Mouse (Mus musculus): ENCODE data around the gene Adm2.

Gene Adm2

DNA sequence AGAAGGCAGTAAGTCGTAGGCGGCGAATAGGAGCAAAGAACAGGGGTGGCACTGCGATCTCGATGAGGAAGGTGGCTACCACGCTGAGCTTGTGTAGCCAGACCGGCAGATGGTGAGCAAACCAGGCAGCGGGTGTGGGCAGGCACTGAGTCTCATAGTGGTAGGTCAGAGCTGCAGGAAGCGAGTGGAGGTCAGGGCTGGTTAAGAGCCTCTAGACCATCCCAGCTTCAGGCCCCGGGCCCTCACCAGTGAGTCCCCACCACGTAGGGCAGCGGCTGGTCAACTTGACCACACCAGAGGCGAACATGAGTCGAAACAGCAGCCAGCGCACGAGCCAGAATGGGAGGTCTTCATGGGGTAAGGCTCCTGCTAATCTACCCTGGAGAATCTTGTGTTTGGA, 31.3 kb downstream of the Adm2 start:
- ATAC-seq (ENCODE audit: insufficient number of reproducible peaks, low FRiP score, low TSS enrichment), result no peak

DNA sequence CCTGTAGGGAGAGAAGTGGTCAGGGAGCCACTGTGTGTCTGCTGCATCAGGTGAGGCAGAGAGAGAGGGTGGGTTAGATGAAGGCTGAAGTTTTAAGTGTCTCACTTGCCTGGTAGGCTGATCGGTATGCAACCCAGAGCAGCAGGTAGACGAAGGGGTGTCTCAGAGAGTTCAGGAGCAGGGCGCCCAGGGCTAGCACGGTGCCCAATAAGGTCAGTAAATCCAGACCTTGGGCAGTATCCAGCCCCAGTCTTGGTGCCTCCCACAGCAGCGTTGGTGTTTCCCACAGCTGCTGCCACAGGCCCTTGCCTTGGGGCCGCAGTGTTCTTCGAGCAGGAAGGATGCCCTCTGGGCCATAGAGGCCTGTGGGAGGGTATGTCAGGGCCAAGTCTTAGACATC, 31.9 kb downstream of the Adm2 start:
- ATAC-seq (ENCODE audit: insufficient number of reproducible peaks, low FRiP score, low TSS enrichment), result no peak

DNA sequence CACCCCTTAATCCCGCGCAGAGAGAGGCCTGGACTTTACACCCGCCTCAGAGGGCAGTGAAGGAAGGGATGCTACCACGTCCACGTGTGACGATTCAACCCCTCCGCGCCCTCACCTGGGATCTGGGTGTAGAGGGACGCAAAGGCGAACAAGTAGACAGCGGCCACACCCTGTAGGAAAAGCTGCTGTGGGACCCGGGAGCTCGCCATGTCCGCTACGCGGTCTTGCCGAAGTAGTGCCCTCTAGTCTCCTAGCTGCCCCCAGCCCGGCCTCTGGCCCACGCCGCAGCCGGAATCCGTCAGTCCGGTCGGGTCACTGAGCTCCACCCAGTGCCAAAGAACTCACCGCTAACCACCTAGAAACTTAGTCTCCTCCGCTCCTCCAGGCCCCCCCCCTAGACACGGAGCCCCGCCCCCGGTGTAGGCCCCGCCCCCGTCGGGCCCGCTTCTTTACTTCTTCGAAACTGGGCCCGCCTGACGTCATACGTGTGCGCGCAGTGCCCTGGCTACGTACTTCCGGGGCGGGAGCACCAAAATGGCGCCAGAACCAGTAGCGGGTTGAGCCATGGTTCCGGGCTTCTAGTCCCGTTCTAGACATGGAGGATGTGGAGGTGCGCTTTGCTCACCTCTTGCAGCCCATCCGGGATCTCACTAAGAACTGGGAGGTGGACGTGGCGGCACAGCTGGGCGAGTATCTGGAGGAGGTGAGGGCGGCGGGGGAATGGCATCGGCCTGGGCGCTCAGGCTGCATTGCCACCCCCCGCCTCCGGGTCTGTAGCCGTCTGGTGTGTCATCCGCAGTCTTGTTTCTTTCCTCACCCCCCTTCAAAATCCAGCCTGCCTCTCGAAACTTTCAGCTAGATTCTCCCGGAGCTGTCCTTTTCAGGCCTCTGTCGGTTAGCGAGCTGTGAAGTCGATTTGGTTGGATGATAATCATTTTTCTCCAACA, 33.0 kb downstream of the Adm2 start, which contains the start of the genes Lmf2 and Ncaph2:
Gene Lmf2, minus strand, starts transcription at position 419 of the 947 bp plus-strand sequence.
Gene Ncaph2, plus strand, starts transcription at position 479 of the 947 bp plus-strand sequence.
- ATAC-seq (ENCODE audit: insufficient number of reproducible peaks, low FRiP score, low TSS enrichment), result peak; percentile 71; the same call in 1 of the 2 replicates

DNA sequence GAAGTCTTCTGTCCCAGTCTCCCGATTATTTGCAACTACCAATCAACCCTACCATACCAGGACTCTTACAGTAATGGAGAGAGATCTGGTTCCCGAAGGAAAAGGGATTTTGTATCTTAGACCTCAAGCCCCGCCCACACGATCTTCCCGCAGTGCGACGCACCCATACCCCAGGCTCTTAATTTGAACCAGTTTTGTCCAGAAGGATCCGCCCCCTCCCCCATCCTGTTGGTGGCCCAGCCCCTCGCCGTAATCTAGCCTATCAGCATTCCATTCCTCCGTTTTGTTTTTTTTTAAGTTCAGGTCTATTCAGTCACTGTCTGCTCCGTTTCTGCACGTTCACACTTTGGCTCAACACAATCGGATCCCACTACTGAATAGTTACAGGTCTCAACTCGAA, 33.9 kb downstream of the Adm2 start:
- ATAC-seq (ENCODE audit: insufficient number of reproducible peaks, low FRiP score, low TSS enrichment), result no peak

DNA sequence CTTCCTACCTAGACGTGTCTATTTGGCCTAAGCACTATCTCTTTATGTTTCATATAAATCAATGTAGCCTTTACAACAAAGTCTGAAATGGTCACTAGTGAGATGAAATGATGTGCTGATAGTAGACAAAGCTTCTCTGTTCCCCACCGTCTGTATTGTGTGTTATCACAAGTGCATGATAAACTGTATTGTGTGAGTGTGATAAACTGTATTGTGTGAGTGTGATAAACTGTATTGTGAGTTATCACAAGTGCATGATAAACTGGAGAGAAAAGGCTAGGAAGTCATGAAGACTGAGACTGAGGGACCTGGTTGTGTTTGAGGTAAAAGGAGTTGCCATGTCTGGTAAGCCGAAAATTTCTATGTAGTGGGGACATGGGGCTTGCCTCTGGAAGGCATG, 36.3 kb downstream of the Adm2 start:
- ATAC-seq (ENCODE audit: insufficient number of reproducible peaks, low FRiP score, low TSS enrichment), result no peak

DNA sequence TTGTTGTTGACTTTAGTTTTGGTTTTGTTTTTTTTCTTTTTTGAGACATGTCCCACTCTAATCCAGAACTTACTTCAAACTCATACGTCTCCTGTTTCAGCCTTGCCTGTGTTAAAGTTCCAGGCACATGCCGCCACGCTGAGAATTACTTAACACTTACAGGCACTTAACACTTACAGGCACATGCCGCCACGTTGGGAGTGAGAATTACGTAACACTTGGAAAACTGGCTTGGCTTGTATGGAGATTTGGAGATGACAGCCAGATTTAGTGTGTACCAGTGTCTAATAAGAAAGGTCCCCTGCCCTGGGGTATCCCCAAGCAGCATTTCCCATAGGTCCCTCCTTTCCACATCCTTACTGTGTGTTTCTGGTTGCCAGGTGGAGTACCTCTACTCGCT, 40.5 kb downstream of the Adm2 start:
- no peak for ATAC-seq (ENCODE audit: insufficient number of reproducible peaks, low FRiP score, low TSS enrichment)

DNA sequence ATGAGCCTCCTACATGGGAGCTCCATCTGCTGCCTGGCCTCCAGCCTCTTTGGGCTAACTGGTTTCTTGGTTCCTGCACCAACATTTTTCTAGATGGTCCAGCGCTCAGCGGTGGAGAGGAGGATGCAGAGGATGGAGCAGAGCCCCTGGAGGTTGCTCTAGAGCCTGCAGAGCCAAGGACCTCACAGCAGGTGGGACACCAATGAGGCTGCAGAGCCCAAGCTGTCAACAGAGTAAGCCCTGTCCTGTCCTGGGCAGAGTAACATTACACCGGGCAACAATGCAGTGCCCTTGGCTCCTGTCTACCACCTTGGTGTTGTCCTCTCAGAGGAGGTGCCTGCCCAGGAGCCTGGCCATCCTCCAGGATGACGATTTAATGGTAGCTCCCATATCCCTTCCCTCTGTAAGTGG, 42.6 kb downstream of the Adm2 start:
- peak; percentile 89 for ATAC-seq (ENCODE audit: insufficient number of reproducible peaks, low FRiP score, low TSS enrichment)

DNA sequence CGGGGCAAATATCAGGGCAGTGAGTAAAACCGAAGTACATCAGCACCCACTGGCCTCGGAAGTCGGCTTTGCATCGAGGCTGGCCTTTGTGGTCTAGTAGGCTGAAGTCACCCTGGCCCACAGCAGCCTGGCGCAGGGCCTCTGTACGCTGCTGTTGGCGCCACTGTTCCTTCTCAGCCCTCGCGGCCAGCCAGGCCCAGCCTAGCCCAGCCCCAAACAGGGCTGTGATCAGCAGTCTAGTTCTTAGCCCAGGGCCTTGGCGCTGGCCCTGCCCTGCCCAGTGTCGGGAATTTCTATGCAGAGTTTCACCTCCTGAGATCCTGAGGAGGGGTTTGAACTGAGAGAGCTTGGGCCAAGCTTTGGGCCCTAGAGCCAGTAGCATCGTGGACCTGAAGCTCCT, 49.5 kb downstream of the Adm2 start:
- ATAC-seq (ENCODE audit: insufficient number of reproducible peaks, low FRiP score, low TSS enrichment), result no peak

DNA sequence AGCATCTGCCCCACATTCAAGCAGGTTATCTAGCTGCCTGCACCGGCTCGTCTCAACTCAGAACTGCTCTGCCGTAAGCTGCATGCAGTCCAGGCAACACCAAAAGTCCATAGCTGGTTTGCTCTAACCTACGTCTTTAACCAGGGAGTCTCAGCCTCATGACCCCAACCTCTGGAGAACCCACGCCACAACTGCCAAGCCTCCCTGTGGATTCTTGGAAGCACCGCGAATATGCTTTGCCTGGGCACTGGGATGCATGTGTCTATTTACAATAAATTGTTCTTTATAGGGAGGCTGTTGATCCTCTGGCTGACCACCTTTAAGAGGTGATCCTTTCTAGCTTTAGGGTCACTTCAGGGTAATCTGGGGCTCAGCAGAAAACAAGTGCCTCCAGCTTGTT, 50.0 kb downstream of the Adm2 start:
- ATAC-seq (ENCODE audit: insufficient number of reproducible peaks, low FRiP score, low TSS enrichment), result no peak

DNA sequence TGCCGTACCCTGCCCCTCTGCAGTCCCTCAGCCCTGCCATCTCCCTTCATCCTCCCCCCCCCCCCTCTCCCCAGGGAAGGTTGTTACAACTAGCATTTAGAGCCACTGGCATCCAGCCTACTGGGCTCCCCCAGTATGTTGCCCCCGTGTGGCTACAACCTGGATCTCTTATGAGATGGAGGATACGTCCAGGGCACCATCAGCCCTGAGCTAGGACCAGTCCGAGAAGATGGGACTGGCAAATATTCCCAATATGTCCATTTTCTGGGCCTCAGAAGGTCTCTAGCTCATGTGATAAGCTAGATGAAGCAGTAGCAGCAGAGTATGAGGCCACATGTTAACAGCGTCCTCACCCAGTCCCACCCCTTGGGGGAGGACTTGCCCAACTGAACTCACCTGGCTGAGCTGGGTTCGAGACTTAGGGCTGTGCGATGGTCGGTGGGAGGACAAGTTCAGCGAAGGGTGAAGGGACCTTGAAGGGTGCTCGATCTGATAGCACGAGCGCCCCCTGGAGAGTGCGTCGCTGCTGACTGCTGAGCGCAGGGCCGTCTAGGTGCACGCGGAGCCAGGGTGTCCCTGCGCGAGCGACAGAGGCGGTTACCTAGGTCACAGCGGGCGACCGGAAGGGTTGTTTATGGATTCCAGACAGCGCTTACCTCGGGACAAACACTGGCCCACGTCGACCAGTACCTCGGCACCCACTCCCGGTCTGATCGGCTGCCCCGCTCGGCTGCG, 50.7 kb downstream of the Adm2 start:
- ATAC-seq (ENCODE audit: insufficient number of reproducible peaks, low FRiP score, low TSS enrichment), result peak; percentile 22; the same call in 1 of the 2 replicates

DNA sequence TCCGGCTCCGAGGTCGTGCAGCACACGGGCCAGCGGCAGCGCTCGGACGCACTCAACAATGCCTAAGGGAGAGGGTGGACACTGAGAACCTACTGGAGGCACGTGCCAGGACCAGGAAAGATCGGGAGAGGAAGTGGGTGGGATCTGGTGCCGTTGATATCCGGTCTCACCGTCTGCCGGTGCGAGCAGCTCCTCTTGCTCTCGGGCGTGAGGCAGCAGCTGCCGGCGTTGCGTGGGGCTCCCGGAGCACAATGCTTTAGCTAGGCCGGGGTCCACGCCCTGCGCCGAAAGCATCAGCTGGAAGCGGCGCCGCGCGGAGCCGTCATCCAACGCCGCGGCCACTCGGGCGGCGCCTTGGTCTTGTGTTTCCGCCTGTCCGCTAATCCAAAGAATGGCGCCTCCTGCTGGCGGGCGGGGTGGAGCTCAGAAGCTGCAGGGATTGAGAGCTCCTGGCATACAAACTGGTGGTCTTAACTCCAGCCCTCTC, 51.3 kb downstream of the Adm2 start, which contains the start of gene Sco2:
Gene Sco2, minus strand, starts transcription at position 85 of the 487 bp plus-strand sequence.
- ATAC-seq (ENCODE audit: insufficient number of reproducible peaks, low FRiP score, low TSS enrichment), result peak; percentile 53; the same call in 1 of the 2 replicates
